Mouse (Mus musculus): ENCODE results near the gene Ube2v1. TPM values are rescaled to one million over a fixed set of nuclear protein-coding genes. Genes with fewer than 3 reads are reported as not detected.
"Not testable (repeated sequence)": the region's sequence is repeated elsewhere in the genome, so short reads cannot be mapped to it uniquely, and the experiment has no call there.

The Ube2v1 gene
- polyA plus RNA-seq, 1 experiment from 2014 or later, result 273 TPM

DNA sequence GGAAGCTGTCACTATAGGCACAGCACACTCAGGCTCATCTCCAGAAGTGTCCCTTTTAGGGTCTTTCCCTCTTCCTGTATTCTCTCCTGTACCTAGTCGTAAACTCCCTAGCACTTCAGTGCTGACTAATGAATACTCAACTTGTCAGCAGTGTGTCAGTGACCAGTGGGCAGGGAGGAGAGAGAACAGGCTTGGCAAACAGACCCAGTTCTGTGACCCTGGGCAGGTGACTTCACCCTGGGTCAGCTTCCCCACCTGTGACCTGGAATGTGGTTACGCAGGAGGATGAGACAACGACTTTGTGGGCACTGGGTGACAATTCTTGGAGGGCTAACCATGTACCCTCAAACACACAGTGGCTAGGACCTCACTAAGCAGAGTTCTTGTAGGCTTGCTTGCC lies 14.9 kb downstream of the Ube2v1 start:
- Histone ChIP-seq H3K9ac (ENCODE audit: low read length) (no peak overlapping the region), H3K4me2 (no peak overlapping the region), H3K27me3 (ENCODE audit: control insufficient read depth, insufficient read depth, low read length) (no peaks in the 10 kb centered on the region), H3K27ac (ENCODE audit: low read depth, low read length) (no peak overlapping the region), H3K4me1 (ENCODE audit: control insufficient read depth, insufficient read depth, low read length) (peaks cover 6% of the 10 kb centered on the region), H3K36me3 (ENCODE audit: control insufficient read depth, insufficient read depth, low read length) (peaks cover 27% of the 10 kb centered on the region), H3K9me3 (ENCODE audit: control insufficient read depth, low read length) (no peaks in the 10 kb centered on the region), H3K4me3 (ENCODE audit: low read depth, low read length) (no peak overlapping the region)
- ATAC-seq (ENCODE audit: low FRiP score) (no peak), DNase-seq (ENCODE audit: low spot score, missing footprints) (no peak)
- 97% methylated on average over 3 of the region's 3 CpGs for WGBS

DNA sequence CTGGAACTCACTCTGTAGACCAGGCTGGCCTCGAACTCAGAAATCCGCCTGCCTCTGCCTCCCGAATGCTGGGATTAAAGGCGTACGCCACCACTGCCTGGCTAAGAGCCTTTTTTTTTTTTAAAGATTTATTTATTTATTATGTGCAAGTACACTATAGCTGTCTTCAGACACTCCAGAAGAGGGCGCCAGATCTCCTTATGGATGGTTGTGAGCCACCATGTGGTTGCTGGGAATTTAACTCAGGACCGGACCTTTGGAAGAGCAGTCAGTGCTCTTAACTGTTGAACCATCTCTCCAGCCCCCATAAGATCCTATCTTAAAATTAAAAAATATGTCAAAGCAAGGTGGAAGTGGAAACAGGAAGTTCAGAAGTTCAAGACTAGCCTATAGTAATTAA lies 18.6 kb downstream of the Ube2v1 start:
- whole genome bisulfite sequencing, result 92% methylated on average over 5 of the region's 7 CpGs
- not testable (repeated sequence) for DNase-seq (ENCODE audit: low spot score, missing footprints)

DNA sequence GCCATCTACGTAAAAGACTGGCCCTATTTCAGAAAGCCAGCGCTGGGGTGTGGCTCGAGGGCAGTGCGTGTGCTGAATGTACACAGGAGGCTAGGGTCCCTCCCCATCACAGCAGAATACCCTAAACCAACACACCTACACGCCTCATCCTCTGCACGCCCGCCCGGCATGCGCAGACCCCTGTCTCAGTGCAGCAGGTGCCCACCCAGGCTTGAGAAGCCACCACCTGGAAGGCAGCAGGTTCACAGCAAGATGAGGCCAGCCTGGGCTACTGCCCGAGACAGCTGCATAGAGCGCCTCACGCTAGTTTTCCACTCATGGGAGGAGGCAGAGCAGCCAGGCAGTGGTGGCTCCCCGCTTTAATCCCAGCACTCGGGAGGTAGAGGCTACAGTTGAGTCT lies 19.8 kb downstream of the Ube2v1 start:
- no peak overlapping the region for H3K27ac ChIP-seq (ENCODE audit: low read depth, low read length)
- no peaks in the 10 kb centered on the region for H3K9me3 ChIP-seq (ENCODE audit: control insufficient read depth, low read length)
- H3K36me3 ChIP-seq (ENCODE audit: control insufficient read depth, insufficient read depth, low read length), result peaks cover 32% of the 10 kb centered on the region
- no peaks in the 10 kb centered on the region for H3K27me3 ChIP-seq (ENCODE audit: control insufficient read depth, insufficient read depth, low read length)
- ATAC-seq (ENCODE audit: low FRiP score), result no peak
- H3K9ac ChIP-seq (ENCODE audit: low read length), result no peak overlapping the region
- 93% methylated on average over 14 of the region's 14 CpGs for WGBS
- DNase-seq (ENCODE audit: low spot score, missing footprints), result no peak
- H3K4me3 ChIP-seq (ENCODE audit: low read depth, low read length), result no peak overlapping the region
- no peak overlapping the region for H3K4me2 ChIP-seq
- peaks cover 1% of the 10 kb centered on the region; the same call in 1 of the 2 replicates for H3K4me1 ChIP-seq (ENCODE audit: control insufficient read depth, insufficient read depth, low read length)

More for the DNA sequence above, 18.6 kb downstream of the Ube2v1 start:
- not testable (repeated sequence) for H3K9ac ChIP-seq (ENCODE audit: low read length); H3K4me3 ChIP-seq (ENCODE audit: low read depth, low read length); H3K4me2 ChIP-seq; H3K9me3 ChIP-seq (ENCODE audit: control insufficient read depth, low read length); H3K27ac ChIP-seq (ENCODE audit: low read depth, low read length); H3K4me1 ChIP-seq (ENCODE audit: control insufficient read depth, insufficient read depth, low read length); H3K27me3 ChIP-seq (ENCODE audit: control insufficient read depth, insufficient read depth, low read length); ATAC-seq (ENCODE audit: low FRiP score)
- peaks cover 32% of the 10 kb centered on the region for H3K36me3 ChIP-seq (ENCODE audit: control insufficient read depth, insufficient read depth, low read length)

DNA sequence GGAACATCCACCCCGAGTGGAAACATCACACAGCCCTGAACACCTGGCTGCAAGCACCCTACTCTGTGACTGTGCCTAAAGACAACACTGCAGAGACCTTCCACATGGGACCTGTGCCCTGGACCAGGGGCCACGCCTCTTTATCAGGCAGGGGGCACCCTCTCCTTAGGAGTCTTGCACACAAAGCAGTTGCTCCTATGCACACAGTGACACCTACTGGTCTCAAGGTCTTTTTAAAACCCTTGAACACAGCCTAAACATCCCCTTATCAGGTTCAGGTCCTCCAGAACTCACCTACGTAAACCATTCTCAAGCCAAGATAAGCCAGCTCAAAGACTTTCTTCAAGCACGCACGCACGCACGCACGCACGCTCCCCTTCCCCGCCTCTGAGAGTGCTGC lies 20.6 kb downstream of the Ube2v1 start:
- 94% methylated on average over 10 of the region's 10 CpGs for whole genome bisulfite sequencing
- H3K36me3 ChIP-seq (ENCODE audit: control insufficient read depth, insufficient read depth, low read length), result peaks cover 25% of the 10 kb centered on the region
- no peak overlapping the region for H3K4me2 ChIP-seq

DNA sequence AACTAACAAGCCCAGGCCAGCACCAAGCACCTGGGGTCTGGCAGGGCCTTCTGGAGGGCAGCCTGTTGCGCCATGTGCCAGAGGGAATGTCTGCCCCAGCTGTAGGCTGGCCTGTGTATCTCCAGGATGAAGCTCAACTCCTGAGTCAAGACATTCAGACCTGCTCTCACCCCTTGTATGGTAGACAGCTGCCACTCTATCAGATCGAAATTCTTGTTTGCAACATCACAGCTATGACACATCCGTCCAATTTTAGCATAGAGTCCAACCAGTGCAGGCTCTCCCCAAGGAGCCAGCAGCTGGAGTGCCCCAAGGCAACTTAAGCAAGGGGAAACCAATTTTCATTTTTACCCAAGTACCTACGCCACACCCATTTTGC lies 25.2 kb downstream of the Ube2v1 start:
- Histone ChIP-seq H3K36me3 (ENCODE audit: control insufficient read depth, insufficient read depth, low read length) (peaks cover 6% of the 10 kb centered on the region), H3K27me3 (ENCODE audit: control insufficient read depth, insufficient read depth, low read length) (no peaks in the 10 kb centered on the region), H3K27ac (ENCODE audit: low read depth, low read length) (no peak overlapping the region), H3K4me3 (ENCODE audit: low read depth, low read length) (no peak overlapping the region), H3K4me1 (ENCODE audit: control insufficient read depth, insufficient read depth, low read length) (no peaks in the 10 kb centered on the region), H3K9ac (ENCODE audit: low read length) (no peak overlapping the region), H3K9me3 (ENCODE audit: control insufficient read depth, low read length) (no peaks in the 10 kb centered on the region), H3K4me2 (no peak overlapping the region)
- 92% methylated on average over 4 of the region's 4 CpGs for WGBS
- no peak for ATAC-seq (ENCODE audit: low FRiP score)
- no peak for DNase-seq (ENCODE audit: low spot score, missing footprints)

More for the DNA sequence above, 20.6 kb downstream of the Ube2v1 start:
- no peaks in the 10 kb centered on the region for H3K9me3 ChIP-seq (ENCODE audit: control insufficient read depth, low read length)
- no peak overlapping the region for H3K4me3 ChIP-seq (ENCODE audit: low read depth, low read length)
- no peak for DNase-seq (ENCODE audit: low spot score, missing footprints)
- H3K9ac ChIP-seq (ENCODE audit: low read length), result no peak overlapping the region
- no peaks in the 10 kb centered on the region for H3K27me3 ChIP-seq (ENCODE audit: control insufficient read depth, insufficient read depth, low read length)
- ATAC-seq (ENCODE audit: low FRiP score), result no peak
- H3K27ac ChIP-seq (ENCODE audit: low read depth, low read length), result no peak overlapping the region
- no peaks in the 10 kb centered on the region for H3K4me1 ChIP-seq (ENCODE audit: control insufficient read depth, insufficient read depth, low read length)

DNA sequence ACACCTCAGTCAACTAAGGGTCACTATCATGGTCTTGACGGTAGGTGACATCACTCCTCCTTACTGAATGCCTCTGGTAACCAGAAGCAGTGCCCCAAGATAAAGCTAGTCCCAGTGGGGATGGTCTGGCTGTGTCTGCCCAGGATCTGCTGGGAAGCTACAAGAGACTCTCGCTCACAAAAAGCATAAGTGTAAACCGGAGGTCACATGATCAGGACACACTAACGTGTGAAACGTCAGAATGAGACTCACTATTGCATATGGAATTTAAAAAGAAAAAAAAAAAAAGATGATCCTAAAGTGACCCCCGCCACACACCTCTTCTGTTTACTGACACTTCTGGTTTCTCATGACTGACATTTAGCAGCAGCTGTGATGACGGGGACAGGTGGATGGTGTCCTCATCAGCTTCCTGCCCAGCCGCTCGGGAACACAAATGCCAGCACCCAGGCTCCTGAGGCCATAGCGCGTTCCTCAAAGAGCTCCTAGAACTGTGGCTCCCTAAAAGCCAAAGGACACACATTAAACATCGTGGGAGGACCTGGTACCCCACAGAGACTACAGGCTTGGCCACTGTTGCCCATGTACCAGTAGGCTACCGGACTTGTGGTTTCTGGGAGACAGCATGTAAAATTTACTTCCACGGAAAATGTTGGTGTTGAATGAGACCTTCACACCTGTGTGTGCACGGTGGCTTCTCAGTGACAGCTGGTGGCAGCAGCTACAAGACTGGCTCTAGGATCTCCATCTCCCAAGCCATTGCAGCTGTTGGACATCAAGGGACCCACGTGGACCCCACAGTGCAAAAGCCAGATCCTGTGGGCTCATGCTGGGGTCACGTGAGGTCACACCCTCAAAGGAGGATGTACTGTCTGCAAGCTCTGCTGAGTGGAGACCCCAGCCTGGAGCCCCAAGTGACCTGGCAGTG lies 25.8 kb downstream of the Ube2v1 start:
- H3K27ac ChIP-seq (ENCODE audit: low read depth, low read length), result no peak overlapping the region
- H3K36me3 ChIP-seq (ENCODE audit: control insufficient read depth, insufficient read depth, low read length), result peaks cover 6% of the 10 kb centered on the region
- H3K4me2 ChIP-seq, result no peak overlapping the region
- ATAC-seq (ENCODE audit: low FRiP score), result no peak
- H3K27me3 ChIP-seq (ENCODE audit: control insufficient read depth, insufficient read depth, low read length), result no peaks in the 10 kb centered on the region
- 84% methylated on average over 17 of the region's 17 CpGs for WGBS
- H3K9ac ChIP-seq (ENCODE audit: low read length), result no peak overlapping the region
- DNase-seq (ENCODE audit: low spot score, missing footprints), result no peak
- H3K9me3 ChIP-seq (ENCODE audit: control insufficient read depth, low read length), result no peaks in the 10 kb centered on the region
- no peak overlapping the region for H3K4me3 ChIP-seq (ENCODE audit: low read depth, low read length)
- H3K4me1 ChIP-seq (ENCODE audit: control insufficient read depth, insufficient read depth, low read length), result no peaks in the 10 kb centered on the region

DNA sequence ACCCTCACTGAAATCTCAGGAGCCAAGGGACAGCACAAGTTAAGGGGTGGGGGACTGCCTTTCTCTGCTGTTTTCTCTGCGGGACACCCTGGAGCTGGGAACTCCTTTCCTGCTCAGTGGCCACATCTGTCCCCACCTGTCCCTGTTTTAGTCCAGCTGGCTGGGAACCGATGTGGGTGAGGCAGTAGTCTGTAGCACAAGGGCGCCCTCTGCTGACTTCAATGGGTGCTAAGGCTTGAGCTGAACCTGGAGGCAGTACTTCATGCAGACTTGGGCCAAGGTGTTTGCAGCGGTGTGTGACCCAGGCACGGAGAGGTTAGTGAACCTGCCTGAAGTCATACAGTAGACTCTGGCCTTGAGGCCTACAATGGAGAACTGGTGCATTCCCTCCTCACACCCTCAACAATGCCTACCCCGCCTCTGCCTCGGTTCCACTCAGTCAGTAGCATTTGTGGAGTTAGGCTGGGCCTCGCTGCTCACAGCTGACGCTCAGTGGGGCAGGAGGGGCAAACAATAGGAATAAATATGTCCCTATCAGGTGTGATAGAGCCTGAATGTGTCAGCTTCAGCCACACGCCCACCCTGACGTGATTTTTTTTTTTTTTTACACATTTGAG lies 26.6 kb downstream of the Ube2v1 start:
- Histone ChIP-seq H3K9ac (ENCODE audit: low read length) (no peak overlapping the region), H3K36me3 (ENCODE audit: control insufficient read depth, insufficient read depth, low read length) (peaks cover 6% of the 10 kb centered on the region), H3K27me3 (ENCODE audit: control insufficient read depth, insufficient read depth, low read length) (no peaks in the 10 kb centered on the region), H3K27ac (ENCODE audit: low read depth, low read length) (no peak overlapping the region), H3K4me3 (ENCODE audit: low read depth, low read length) (no peak overlapping the region), H3K9me3 (ENCODE audit: control insufficient read depth, low read length) (no peaks in the 10 kb centered on the region), H3K4me1 (ENCODE audit: control insufficient read depth, insufficient read depth, low read length) (no peaks in the 10 kb centered on the region), H3K4me2 (no peak overlapping the region)
- 31% methylated on average over 11 of the region's 11 CpGs for WGBS
- peak; percentile 97 for DNase-seq (ENCODE audit: low spot score, missing footprints)
- ATAC-seq (ENCODE audit: low FRiP score), result peak; percentile 65

DNA sequence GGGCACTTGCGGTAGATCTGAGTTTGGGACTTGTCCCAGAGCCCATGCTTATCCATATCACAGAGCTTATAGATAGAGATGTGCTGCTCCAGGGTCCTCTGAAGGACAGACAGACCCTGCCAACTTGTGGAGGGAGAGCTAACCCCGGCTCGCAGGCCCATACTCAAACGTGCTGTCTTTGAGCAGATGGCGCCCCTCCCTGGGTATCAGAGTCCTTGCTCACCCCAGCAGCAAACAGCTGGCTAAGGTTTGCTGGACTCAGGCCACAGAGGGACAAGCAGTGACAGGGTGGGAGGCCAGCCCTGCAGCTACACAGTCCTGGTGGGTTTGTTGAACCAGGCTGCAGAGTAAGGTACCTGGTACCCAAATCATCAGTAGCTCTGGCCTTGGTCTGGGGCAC lies 28.9 kb downstream of the Ube2v1 start:
- DNase-seq (ENCODE audit: low spot score, missing footprints) (no peak), ATAC-seq (ENCODE audit: low FRiP score) (no peak)
- no peaks in the 10 kb centered on the region for H3K4me1 ChIP-seq (ENCODE audit: control insufficient read depth, insufficient read depth, low read length)
- H3K4me3 ChIP-seq (ENCODE audit: low read depth, low read length), result no peak overlapping the region
- H3K9me3 ChIP-seq (ENCODE audit: control insufficient read depth, low read length), result no peaks in the 10 kb centered on the region
- H3K9ac ChIP-seq (ENCODE audit: low read length), result no peak overlapping the region
- H3K4me2 ChIP-seq, result no peak overlapping the region
- H3K36me3 ChIP-seq (ENCODE audit: control insufficient read depth, insufficient read depth, low read length), result no peaks in the 10 kb centered on the region; the same call in 1 of the 2 replicates
- no peak overlapping the region for H3K27ac ChIP-seq (ENCODE audit: low read depth, low read length)
- no peaks in the 10 kb centered on the region for H3K27me3 ChIP-seq (ENCODE audit: control insufficient read depth, insufficient read depth, low read length)
- WGBS, result 38% methylated on average over 5 of the region's 5 CpGs

DNA sequence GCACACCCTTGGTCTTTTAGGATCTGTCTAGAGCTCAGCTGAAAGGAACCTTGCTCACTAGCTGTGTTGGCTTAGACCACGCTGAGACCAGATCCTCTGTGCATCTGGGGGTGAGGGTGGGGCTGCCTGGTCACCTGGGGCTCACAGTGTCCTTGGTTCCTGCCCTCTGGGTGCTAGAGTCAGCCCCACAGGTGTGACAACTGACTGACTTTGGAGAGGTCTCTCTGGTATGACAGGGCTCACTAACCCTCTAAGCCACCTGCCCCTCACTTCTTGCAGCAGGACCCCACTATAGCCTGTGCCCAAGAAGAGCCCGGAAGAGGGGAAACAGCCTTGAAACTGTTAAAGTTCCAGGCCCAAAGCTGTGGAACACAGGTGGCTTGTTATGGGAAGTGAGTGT lies 29.5 kb downstream of the Ube2v1 start:
- Histone ChIP-seq H3K9me3 (ENCODE audit: control insufficient read depth, low read length) (no peaks in the 10 kb centered on the region), H3K27me3 (ENCODE audit: control insufficient read depth, insufficient read depth, low read length) (no peaks in the 10 kb centered on the region), H3K9ac (ENCODE audit: low read length) (no peak overlapping the region), H3K4me3 (ENCODE audit: low read depth, low read length) (no peak overlapping the region), H3K27ac (ENCODE audit: low read depth, low read length) (no peak overlapping the region), H3K4me1 (ENCODE audit: control insufficient read depth, insufficient read depth, low read length) (peaks cover 3% of the 10 kb centered on the region), H3K36me3 (ENCODE audit: control insufficient read depth, insufficient read depth, low read length) (no peaks in the 10 kb centered on the region; the same call in 1 of the 2 replicates), H3K4me2 (no peak overlapping the region)
- no peak for ATAC-seq (ENCODE audit: low FRiP score)
- WGBS, result 78% methylated on average over 2 of the region's 2 CpGs
- DNase-seq (ENCODE audit: low spot score, missing footprints), result no peak

Measured in midbrain, embryonic 11.5 days (tissue).